Mouse (Mus musculus) Muller cell, postnatal 12 days (primary cell): ENCODE measurements at regions not wholly inside any gene's neighbourhood (a gene's known extent, or its start where the extent isn't known, plus 50 kb on each side); places are given as distances from the start of the nearest gene placed in this dataset.
A peak's percentile ranks its signal among the peaks of the same experiment; 100 is the strongest.

Source experiments
- DNase-seq: peaks from one replicate; pipeline ENCODE4 v3.0.0-alpha.2; 2015; ENCODE audit errors: inconsistent ontology term

DNA sequence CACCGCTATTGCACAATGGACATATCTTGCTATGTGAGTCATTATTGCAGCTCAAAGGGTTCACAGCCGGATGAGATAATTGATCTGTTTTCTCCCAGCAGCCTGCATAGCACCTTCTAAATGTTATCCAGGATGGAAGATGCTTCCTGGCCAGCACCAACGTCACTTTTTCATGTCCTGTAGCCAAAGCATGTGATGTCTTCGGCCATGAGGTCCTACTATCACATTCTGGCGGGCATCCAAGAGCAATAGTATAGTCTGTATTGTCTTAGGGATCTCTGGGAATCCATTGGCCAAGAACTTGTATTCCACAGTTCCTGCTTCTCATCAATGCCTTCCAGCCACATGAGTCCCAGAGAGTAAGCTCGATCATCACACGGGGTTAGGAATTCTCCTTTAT, 70.6 kb downstream of the Npy start:
- DNase-seq: peak; percentile 25

DNA sequence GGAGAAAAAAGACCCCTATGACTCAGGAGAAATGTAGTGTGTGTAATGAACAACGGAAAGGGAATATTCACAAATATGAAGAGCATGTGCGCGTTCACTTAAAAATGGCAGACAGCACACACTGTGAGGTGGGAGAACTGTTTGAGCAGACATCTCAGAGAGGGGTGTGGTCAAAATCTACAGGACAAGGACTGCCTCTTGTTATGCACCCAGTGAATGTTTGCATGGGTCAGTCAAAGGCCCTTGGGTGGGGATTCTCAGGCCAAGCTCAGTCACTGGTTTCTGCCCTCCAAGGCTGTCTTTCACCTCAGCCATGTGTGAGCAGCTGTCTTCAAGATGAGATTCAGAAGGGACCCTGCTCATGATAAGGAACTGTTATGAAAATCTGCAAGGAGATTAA, 76.6 kb downstream of the Npy start:
- no peak for DNase-seq

DNA sequence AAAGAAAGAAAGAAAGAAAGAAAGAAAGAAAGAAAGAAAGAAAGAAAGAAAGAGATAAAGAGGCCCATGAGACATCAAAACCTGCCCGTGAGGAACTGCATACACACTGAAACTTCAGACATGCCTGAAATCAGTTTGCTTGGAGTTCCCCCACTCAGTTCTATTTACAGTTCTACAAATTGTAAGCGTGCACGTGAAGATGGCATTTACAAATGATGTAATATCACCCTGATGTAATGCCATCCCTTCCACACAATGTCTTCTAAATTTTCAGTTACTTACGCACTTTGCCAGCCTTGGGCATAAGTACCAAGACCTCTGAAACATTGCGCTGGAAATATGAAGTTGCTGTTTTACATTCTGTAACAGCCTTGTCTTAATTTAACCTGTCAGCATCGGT, 79.0 kb downstream of the Npy start:
- no peak for DNase-seq

DNA sequence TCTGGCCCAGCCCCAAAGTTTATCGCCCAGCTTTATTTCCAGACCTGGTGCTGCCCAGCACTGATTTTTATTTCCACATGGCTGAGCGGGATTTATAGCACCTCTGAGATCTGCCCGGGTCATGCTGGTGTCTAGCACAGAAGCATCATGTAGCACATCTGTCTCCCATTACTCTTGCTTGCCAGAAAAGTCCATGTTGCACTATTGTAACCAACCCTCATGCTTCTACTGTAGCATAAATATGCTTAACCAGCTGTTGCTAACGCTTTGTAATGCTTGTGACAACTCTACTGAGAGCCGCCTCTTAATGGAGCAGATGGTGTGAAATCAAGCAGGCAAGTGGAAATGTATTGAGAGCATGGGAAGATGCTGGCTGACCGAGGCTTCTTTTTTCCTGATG, 81.5 kb downstream of the Npy start:
- no peak for DNase-seq

DNA sequence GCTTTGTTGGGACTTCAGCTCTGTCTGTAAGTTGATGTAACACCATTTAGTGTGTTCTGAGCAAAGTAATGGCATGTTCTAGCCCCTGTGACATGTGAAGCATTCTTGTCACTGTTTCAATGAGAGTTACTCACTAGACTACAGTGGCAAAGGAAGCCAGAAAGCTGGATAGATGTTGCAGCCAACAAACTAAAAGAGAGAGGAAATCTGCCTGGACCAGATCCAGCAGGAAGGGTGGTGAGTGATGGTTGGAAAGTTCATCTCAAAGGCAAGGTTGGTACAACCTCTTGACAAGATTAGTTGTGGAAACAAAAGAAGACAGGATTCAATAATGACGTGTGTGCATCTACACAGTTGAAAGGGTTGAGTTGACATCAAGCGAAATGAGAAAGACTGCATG, 83.9 kb downstream of the Npy start:
- DNase-seq: no peak

DNA sequence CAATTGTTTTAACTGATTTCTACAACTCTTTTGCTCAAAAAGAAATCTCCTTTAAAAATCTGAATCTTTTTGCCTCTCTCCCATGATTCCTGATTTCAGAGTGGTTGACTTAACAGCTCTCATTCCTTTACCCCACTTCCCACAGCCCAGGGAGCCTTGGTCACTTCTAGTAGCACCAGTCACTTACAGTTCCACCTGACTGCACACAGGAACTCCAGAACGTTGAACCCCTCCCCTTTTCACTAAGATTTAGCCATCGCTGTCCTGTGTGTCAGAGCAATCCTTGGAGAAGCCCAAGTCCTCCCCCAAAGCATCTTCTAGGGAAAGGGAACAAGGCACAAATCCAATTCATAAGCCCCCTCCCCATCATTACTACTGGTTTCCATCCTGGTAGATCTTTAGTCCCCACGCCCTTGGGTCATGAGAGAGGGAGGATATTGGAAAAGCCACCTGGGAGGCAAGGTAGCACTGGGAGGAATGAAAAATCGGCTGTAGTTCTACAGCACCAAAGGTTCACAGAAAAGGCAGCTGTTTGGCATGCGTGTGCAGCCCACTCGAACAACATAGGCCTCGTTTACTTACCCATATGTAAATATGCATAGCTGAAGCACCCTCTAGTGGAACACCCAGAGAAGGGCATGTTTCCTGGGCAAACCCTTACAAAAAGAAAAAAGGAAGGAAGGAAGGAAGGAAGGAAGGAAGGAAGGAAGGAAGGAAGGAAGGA, 96.7 kb downstream of the Npy start:
- no peak for DNase-seq

DNA sequence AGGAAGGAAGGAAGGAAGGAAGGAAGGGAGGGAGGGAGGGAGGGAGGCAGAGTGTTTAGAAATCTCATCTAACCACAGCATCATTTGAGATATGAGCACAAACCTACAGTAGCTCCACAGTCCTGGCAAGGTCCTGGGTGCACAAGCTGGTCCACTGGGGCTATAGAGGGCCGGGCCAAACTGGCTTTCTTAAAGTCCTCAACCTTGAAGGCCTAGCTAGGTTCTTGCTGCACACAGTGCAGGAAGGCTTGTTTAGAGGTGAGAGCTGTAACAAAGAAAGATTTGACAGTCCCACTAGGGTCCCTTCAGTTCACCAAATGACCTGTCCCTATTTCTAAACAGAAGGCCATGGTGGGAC, 97.3 kb downstream of the Npy start:
- no peak for DNase-seq

DNA sequence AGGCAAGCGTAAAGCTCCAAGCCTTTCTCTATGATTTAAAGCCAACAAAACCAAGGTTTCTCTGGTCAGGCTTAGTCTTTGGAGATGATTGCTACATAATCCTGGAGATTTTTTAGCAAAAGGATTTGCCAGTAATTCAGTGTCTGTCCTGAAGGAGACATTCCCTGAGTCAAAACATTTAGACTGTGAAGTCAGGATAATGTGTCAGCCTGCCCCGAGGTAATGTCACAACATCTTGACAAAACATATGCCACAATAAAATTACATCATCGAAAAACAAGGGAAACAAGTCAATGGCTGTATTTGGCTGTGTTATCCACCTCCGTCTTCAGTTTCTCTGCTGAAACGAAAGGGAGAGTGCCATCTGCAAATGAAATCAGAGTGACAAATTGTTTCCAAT, 101.8 kb downstream of the Npy start:
- DNase-seq: no peak

DNA sequence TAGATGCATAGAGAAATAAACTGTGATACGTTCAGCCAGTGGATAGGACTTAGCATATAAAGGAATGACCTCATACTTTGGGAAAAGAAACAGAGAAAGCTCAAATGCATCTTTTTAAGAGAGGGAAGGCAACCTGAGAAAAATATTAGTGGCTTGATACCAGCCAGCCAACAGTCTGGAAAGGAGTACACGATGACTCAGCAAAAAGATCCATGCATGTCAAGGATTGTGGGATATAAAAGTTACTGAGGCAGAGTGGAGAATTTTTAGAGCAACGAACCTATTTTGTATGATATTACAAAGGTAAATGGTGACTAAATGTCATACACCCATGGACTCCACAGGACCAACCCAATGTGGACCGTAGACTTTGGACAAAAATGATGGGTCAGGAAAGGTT, 105.6 kb downstream of the Npy start:
- DNase-seq: no peak

DNA sequence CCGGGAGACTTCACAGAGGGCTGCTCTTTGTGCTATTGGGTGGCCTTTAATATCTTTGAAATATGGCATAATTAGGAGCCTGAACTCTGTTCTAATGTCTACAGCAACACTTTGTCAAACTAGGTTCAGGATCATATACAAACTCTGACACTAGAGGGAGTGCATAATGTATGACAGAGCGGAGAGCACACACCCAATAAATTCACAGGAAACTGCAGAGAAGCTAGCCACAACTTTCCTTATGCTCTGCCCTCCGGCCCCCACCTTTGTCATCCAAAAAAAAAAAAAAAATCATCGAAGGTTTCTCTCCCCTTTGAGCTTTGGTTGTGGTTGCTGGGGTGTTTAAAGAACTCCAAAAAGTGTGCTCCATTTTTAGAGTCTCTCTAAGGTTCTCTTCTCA, 107.6 kb downstream of the Npy start:
- peak; percentile 29 for DNase-seq

DNA sequence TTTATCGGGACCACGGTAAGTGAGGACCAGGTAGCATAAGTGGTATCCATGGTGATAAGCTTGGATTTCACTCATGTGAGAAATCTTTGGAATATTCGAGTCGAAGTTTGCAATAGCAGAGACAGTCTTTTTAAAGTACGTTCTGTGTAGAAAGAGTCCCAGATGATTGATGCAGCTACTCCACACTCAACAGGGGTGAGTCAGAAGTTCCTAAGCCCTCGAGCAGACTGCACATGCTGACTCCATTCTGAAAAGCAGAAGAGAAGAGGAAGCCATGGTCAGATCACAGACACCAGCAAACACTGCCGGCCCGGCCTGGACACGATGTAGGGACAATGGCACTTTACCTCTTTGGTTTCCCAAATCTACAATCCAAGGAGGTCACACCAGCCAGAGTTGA, 120.6 kb downstream of the Npy start:
- DNase-seq: no peak

DNA sequence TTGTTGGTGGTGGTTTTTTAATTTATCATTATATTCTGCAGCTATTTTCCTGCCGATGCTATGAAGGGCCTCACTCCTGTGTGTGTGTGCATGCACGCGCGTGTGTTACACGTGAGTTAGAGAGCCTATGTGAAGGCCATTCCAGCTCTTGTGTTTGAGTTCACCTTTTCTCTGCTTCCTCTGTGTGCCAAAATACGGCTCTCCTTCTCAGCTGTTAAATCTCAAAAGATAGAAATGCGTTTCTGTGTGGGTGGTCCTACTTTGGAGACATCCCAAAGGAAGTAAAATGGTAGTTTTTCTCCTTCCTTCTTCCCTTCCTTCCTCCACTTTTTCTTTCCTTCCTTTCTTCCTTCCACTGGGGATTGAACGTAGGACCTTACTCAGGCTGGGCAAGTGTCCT, 136.4 kb downstream of the Npy start:
- DNase-seq: no peak

DNA sequence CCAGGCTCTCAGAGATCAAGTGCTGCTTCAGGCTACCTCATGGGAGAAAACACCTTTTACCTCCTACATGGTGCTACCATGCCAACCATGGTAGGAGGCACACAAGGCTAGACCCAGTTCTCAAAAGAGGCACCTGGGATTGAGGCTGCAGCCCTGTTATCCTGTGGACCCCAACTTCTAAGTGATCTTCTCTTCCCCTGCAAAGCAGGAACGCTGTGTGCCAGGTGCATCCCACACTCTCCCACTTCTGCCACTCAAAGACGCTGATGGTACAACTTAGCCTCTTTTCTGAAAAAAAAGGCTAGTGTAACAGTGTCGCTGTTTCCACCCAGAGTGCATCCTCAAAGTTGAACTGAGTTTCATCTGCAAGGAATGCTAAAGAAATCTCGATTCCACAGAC, 138.7 kb downstream of the Npy start:
- no peak for DNase-seq

DNA sequence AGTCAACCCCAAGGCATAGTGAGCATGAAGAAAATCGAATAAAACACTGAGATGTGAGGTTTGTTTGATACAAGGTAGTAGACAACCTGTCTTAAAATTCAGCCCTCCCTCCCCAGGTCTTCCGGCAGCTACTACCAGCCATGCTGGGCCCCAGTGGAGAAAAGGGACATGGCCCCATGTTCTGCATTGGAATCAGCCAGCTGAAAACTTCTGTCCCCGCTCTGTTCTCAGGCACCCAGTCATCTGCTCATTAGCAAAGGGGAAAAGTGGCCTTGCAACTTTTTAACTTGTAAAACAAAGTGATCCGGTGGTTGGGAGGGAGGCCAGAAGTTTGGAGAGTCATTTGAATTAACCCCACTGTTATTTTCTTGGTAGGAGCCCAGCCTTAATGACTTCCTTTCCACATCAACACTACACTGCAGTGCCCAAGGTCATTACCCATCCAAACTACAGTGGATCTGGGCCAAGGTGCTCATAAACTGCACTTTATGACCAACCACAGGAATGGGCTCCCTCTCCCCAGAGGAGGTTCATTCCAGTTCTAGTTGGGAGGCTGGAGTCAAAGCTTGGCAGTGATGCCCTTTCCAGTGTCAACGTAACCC, 143.5 kb downstream of the Npy start:
- DNase-seq: peak; percentile 89

DNA sequence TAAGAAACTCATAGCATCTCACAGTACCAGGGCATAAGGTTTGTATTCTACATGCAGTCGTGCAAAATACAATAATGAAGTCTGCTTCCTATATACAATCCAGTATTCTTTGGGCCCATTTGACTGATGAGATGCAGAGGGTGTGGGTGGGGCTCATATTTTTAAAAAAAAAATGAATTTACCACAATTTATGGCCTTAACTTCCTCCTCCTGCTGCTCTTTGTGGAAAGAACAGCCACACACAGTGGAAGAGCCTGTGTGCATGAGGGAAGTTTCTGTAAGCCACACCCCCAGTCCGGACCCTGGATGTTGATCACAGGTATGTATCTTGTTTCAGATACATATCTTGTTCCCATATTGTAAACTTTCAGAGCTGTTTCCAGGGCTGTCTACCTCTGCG, 143.5 kb upstream of the Mpp6 start:
- no peak for DNase-seq

DNA sequence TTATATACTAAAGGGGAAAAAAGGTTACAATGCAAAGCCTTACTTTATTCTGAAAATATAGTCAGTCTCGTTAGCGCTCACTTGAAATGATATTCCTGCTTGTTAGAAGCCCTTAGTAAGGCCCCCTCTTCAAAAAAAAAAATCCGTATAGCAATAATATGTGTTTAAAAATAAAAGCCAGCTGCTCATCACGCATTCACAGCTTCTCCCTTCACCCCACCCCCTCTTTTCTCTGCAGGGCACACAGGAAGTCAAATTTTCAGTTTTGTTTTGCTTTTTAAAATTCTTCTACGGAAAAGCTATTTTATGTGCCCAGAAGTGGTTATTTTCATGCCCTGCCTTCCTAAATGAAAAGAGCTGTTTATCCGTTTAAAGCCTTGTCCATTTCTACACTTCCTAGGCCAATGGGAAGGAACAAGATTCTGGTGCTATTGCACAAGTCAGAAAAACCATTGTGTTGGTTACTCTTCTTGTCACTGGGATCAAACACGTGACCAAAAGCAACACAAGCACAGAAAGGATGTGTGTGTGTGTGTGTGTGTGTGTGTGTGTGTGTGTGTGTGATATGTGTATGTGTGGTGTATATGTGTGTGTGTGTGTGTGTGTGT, 136.7 kb upstream of the Mpp6 start:
- DNase-seq: no peak

DNA sequence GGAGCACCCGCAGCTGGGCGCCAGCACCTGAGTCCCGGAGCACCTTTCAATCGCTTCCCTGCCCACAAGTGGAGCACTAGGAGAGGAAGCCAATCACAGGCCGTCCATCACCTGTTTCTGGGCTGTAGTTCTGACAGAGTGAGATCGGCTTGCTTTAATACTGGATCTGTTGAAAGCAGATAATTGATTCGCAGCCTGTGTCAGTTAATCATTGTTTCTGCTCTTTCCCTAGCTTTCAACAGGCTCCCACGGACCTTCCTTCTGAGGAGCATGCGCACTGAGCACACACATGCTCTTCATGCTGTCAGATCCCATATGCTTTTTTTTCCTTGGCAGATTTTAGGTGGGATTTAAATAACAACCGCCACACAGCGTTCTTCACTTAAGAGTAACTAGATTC, 132.3 kb upstream of the Mpp6 start:
- DNase-seq: no peak

DNA sequence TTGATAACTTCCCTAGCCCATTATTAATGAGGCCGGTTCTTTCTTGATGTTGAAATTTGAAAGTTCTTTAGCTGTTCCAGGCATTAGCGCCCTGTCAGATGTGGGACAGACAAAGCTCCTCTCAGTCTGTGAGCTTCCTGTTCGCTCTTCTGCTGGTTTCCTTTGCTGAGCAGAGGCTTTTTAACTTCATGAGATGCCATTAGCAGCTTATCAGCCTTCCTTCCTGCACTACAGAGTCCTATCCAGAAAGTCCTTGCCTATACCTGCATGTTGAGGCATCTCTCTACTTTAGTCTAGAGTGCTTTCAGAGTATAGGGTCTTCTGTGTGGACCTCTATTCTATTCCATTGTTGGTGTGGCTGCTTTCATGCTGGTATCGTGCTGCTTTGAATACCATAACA, 126.3 kb upstream of the Mpp6 start:
- no peak for DNase-seq

DNA sequence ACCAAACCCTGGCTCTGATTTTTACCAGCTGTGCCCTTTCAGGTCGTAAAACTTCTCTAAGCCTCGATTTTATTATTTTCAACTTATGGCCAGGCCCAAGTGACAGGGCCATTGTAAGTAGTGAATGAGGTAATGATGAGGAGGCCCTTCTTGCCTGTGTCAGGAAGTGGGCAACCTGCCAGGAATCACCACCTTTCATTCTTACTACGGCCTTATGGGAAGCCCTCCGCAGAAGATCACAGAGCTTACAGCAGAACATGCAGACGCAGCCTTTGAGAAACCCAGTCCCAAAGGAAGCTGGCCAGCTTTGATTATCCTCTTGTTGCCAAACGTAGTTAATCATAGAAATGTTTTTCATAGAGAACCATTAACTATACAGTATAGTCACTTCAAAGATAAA, 124.9 kb upstream of the Mpp6 start:
- DNase-seq: no peak

DNA sequence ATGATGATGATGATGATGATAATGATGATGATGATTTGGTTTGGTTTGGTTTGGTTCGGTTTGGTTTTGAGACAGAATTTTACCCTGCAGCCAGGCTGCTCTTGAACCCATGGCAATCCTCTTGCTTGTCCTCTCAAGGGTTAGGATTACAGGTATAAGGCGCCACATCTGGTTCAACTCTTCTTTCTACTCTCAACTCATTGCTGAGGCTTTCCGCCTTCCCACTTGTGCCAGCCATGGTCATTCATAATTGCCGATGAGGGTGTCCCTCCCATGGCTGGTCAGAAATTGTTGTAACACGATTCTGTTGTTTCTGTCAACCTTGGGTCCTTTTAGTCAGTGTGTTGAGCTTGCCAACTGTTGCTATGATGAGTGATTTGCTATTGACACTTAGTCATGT, 122.9 kb upstream of the Mpp6 start:
- no peak for DNase-seq

DNA sequence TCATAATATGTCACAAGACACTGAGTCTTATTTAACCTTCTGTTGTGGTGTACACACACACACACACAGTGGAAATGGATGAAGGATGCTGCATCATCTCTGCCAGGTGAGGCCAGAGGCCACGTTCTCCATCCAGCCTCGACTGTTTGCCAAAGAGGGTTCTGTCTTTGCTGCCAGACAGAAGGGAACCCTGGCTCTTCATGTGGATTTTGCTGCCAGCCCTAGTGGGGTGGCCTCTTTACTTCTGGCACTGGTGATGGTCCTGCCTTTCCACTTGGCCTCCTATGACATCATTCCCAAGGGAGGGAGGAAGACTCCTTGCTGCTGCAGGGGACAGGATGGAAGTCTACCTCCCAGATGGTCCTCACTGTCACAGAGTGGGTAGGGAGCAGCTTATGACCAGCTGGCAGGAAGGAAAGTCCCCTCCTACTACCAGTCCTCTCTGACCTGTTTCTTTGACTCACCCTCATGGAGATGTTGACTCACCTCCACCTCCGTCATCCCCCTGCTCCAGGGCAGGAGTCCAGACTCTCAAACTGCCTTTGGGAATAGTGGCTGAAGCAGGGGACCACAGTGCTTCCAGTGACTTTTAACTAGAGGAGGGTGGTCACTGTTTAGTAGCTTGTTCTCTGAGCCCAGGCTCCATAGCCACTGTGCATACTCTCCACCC, 122.4 kb upstream of the Mpp6 start:
- DNase-seq: no peak

DNA sequence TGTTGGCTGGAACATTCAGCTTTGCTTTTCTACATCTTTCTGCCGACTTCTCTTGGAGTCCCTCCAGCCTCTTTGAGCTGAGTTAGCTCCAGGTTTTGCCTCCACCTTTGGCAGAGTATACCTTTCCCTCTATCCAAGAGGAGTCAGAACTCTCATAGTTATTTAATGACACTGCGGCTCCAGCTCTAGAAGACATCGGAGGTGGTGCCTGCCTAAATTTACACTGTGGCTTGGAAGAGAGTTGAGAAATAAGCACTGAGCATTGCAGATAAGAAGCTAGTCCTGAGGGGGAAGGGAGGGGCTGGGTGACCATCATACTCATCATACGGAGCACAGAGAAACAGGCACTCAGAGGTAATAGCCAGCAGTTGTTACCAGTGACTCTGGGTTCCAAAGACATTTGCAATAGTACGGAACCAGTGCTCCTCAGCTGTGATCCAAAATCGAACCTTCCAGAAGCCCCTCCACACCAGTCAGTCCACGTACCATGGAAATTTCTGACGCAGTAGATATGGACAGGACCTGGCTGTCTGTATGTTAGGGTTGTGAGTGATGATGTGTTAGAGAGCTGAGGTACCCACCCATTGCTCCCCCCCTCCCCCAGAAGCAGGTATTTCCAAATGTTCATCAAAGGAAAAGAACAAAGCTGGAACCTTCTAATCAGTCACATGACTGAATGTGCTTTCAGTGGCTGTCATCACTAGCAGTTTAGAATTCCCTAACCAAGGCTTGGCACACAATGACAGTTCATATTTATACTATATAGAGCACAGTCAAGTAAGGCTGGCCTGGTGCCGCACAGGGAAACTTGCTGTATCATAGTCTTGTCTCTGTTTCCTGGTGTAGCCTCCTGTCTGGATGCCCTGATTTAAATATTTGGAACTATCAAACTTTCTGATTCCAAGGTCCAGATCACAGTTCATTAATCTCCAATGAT, 120.2 kb upstream of the Mpp6 start:
- no peak for DNase-seq
